In genomic region chr11:46290988-46291405, GRCm38 (mm10) we compare ENCODE assay signal across 12 mouse cellular contexts. TPM values are rescaled to one million over a fixed set of nuclear protein-coding genes. Genes with fewer than 3 reads are reported as not detected.
DNase-seq lines count a peak whose midpoint lies in the region; ATAC-seq and TF ChIP-seq lines count a peak whose summit lies in the region.
"Had no signal": no experiment of that assay in that cellular context is flagged by ENCODE, and none has a peak within 500 bp of the region (broad histone marks: within the 10 kb centered on the region; RNA-seq: fewer than 3 reads in every experiment).

No protein-coding gene starts in this region.

- 0 out of 2 replicates have a peak, but pooled peaks have one; percentile 6 for TF ChIP-seq CTCF in olfactory bulb, adult 2 months (IDR thresholded peaks at IDR 0.05; ENCODE audit: insufficient read depth, low read depth, low read length)

- H3K36me3 ChIP-seq in liver, embryonic 12.5 days: no peaks in the 10 kb centered on the region
- no peaks in the 10 kb centered on the region for H3K36me3 ChIP-seq in liver, embryonic 11.5 days (ENCODE audit: control insufficient read depth, insufficient read depth, low read length)
- H3K36me3 ChIP-seq in forebrain, embryonic 14.5 days (ENCODE audit: control insufficient read depth, insufficient read depth, low read length): peaks cover 45% of the 10 kb centered on the region

- no peak for DNase-seq in liver, embryonic 11.5 days (ENCODE audit: low spot score)
- peak; percentile 16 for DNase-seq in forebrain, embryonic 14.5 days (ENCODE audit: low spot score)
- peak; percentile 36 for DNase-seq in kidney, postnatal 10 days
- DNase-seq in left cerebral cortex, postnatal 36 days (ENCODE audit: low spot score in 2 of 2): no peak
- DNase-seq in spleen, postnatal 36 days (ENCODE audit: low spot score in 2 of 2): no peak
- DNase-seq in testis, postnatal 10 days (ENCODE audit: low spot score): no peak
- DNase-seq: cerebellum, adult 11-12 months; layer of hippocampus, adult 9-11 months had no signal

- ATAC-seq in liver, embryonic 12.5 days: 0 out of 2 replicates have a peak, but pooled peaks have one; percentile 4
- ATAC-seq in liver, embryonic 11.5 days (replicated peaks; ENCODE audit: low FRiP score): no peak; the same call in 1 of the 2 replicates
- ATAC-seq in forebrain, embryonic 14.5 days: peak; percentile 41; the same call in 1 of the 2 replicates

- H3K4me2 ChIP-seq in liver, embryonic 12.5 days: no peak overlapping the region
- no peak overlapping the region for H3K4me2 ChIP-seq in liver, embryonic 11.5 days
- H3K4me2 ChIP-seq in forebrain, embryonic 14.5 days (ENCODE audit: low read length): no peak overlapping the region

- H3K9ac ChIP-seq in liver, embryonic 12.5 days: no peak overlapping the region
- H3K9ac ChIP-seq in liver, embryonic 11.5 days (ENCODE audit: low read depth, low read length): no peak overlapping the region
- no peak overlapping the region for H3K9ac ChIP-seq in forebrain, embryonic 14.5 days (ENCODE audit: low read length)

- H3K27me3 ChIP-seq in liver, embryonic 12.5 days (replicated peaks): no peaks in the 10 kb centered on the region
- H3K27me3 ChIP-seq in liver, embryonic 11.5 days (replicated peaks; ENCODE audit: control insufficient read depth, insufficient read depth, low read length): no peaks in the 10 kb centered on the region
- H3K27me3 ChIP-seq in forebrain, embryonic 14.5 days (replicated peaks; ENCODE audit: control insufficient read depth, insufficient read depth, low read length): no peaks in the 10 kb centered on the region

- no peak overlapping the region for H3K27ac ChIP-seq in liver, embryonic 12.5 days
- H3K27ac ChIP-seq in liver, embryonic 11.5 days (ENCODE audit: low read depth, low read length): no peak overlapping the region
- H3K27ac ChIP-seq in forebrain, embryonic 14.5 days (ENCODE audit: low read depth, low read length): no peak overlapping the region
- H3K27ac ChIP-seq in olfactory bulb, adult 2 months (ENCODE audit: insufficient read depth, low read depth, low read length): no peak overlapping the region

- no peaks in the 10 kb centered on the region for H3K9me3 ChIP-seq in liver, embryonic 12.5 days (replicated peaks)
- no peaks in the 10 kb centered on the region for H3K9me3 ChIP-seq in liver, embryonic 11.5 days (ENCODE audit: control insufficient read depth, low read length)
- H3K9me3 ChIP-seq in forebrain, embryonic 14.5 days (replicated peaks; ENCODE audit: control insufficient read depth, low read length): no peaks in the 10 kb centered on the region

- WGBS in liver, embryonic 12.5 days (ENCODE audit: insufficient replicate concordance): 61% methylated on average over 10 of the region's 10 CpGs
- 56% methylated on average over 10 of the region's 10 CpGs for WGBS in liver, embryonic 11.5 days
- 55% methylated on average over 10 of the region's 10 CpGs for WGBS in forebrain, embryonic 14.5 days
- WGBS in olfactory bulb, adult 2 months: 31% methylated on average over 10 of the region's 10 CpGs

- intact Hi-C loops in left cerebral cortex, postnatal 36 days (cut with DNase I): no loop called here

- no peak for TF ChIP-seq POLR2A in olfactory bulb, adult 2 months (IDR thresholded peaks at IDR 0.05; ENCODE audit: insufficient read depth, low read depth, low read length)

- 0 out of 2 replicates have a peak, but pooled peaks cover 3% of the 10 kb centered on the region for H3K4me1 ChIP-seq in liver, embryonic 12.5 days
- no peaks in the 10 kb centered on the region for H3K4me1 ChIP-seq in liver, embryonic 11.5 days (replicated peaks; ENCODE audit: control insufficient read depth, insufficient read depth, low read length)
- H3K4me1 ChIP-seq in forebrain, embryonic 14.5 days (ENCODE audit: control insufficient read depth, insufficient read depth, low read length): no peaks in the 10 kb centered on the region; the same call in 1 of the 2 replicates
- peaks cover 9% of the 10 kb centered on the region for H3K4me1 ChIP-seq in olfactory bulb, adult 2 months (ENCODE audit: control insufficient read depth, insufficient read depth, low read length)

- H3K4me3 ChIP-seq in liver, embryonic 12.5 days: no peak overlapping the region
- no peak overlapping the region for H3K4me3 ChIP-seq in liver, embryonic 11.5 days (ENCODE audit: low read depth, low read length)
- no peak overlapping the region for H3K4me3 ChIP-seq in forebrain, embryonic 14.5 days (ENCODE audit: low read depth, low read length)
- no peak overlapping the region for H3K4me3 ChIP-seq in olfactory bulb, adult 2 months (ENCODE audit: insufficient read depth, low read depth, low read length)
- H3K4me3 ChIP-seq: myocyte had no signal

RNA-seq across cellular contexts. Expression of gene Cyfip2, which starts 21.7 kb away (rescaled TPM):
- 4.9 TPM in 2 replicates for polyA plus RNA-seq in liver, embryonic 12.5 days (2016; fragmentation: Nextera tagmentation; extraction: Ambion mirVana)
- 8.7 and 8.9 TPM in 2 replicates for polyA plus RNA-seq in liver, embryonic 11.5 days (2014; fragmentation: Nextera tagmentation; extraction: Ambion mirVana)
- polyA plus RNA-seq in forebrain, embryonic 14.5 days (2014; fragmentation: Nextera tagmentation; extraction: Ambion mirVana): 57.8 and 78.9 TPM in 2 replicates
- polyA plus RNA-seq in olfactory bulb, adult 2 months (2012; ENCODE audit: insufficient read depth, insufficient read length, low replicate concordance, missing spikeins): 150 TPM in 1 of 2 replicates, not detected in the other
- 100 to 1,000 TPM; 562 to 605 TPM for total RNA-seq in left cerebral cortex, postnatal 36 days (2021)

RNA-seq across cellular contexts. Expression of gene Fndc9, which starts 55.7 kb away (rescaled TPM):
- polyA plus RNA-seq in liver, embryonic 12.5 days (2016; fragmentation: Nextera tagmentation; extraction: Ambion mirVana): not detected in 2 replicates
- 0.13 TPM in 1 of 2 replicates, not detected in the other for polyA plus RNA-seq in liver, embryonic 11.5 days (2014; fragmentation: Nextera tagmentation; extraction: Ambion mirVana)
- 5.1 and 5.9 TPM in 2 replicates for polyA plus RNA-seq in forebrain, embryonic 14.5 days (2014; fragmentation: Nextera tagmentation; extraction: Ambion mirVana)
- not detected in 2 replicates for polyA plus RNA-seq in olfactory bulb, adult 2 months (2012; ENCODE audit: insufficient read depth, insufficient read length, low replicate concordance, missing spikeins)
- 1 to 10 TPM; 3.3 to 4.5 TPM for total RNA-seq in left cerebral cortex, postnatal 36 days (2021)
- total RNA-seq: granulocyte monocyte progenitor cell, adult 5-6 weeks had no signal

Comparison
In these comparisons a context has a peak if more than half of its experiments do, and no peak if none do; other contexts are left out.
1. DNase-seq: peak in forebrain, embryonic 14.5 days (single experiment) and kidney, postnatal 10 days (single experiment); none in liver, embryonic 11.5 days (single experiment), left cerebral cortex, postnatal 36 days (0 of 2), spleen, postnatal 36 days (0 of 2) and testis, postnatal 10 days (single experiment).